Mouse (Mus musculus) kidney, adult 8-10 months (tissue): ENCODE results near the gene H1foo.

Source experiments
- DNase-seq, 2 experiments: peaks; one replicate each; pipeline ENCODE4 v3.0.0; 2022

H1foo gene

DNA sequence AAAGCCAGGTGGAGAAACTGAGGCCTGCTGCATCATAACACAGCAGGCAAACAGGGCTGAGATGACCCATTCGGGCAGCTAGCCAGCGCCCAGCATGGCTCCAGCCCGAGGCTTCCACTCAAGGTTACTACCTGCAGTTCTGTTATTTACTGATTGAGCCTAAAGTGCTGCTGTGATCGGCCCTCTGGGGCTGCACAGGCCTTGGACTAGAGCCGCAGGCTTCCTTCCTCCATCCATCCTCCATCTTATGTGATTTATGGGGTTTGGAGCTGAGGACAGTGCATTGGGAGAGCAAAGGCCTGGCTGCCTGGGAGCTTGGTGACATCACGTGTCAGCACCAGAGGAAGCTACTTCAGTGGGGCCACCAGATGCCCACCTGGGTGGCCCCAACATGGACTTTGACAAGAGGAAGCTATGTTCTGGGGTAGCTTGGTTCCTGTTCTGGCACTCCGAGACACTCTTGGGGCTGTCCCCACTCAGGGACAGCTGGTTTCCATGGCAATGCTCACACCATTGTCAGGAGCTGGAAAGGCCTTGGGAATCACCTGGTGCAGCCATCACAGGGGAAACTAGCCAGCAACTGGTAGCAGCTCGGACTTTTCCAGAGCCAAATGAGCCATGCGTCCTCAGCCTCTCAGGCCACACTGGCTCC lies 42.5 kb downstream of the H1foo start:
- DNase-seq: no peak

DNA sequence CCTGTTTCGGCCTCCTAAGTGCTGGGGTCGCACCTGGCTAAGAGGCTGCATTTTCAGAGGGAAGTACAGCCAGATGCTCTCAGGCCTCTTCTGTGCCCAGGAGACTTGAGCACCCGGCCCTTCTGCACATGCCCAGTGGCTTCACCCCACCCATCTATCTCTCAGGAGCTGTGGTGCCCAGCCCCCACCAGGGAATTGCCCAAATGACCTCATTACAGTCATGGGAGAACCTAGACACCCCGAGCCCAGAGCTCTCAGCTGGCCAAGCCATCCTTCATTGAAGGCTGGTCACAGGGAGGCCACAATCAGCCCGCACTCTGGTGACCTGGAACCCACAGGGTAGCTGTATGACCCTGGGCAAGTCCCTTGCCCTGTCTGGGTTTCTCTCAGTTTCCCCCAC lies 44.3 kb downstream of the H1foo start:
- DNase-seq: no peak

DNA sequence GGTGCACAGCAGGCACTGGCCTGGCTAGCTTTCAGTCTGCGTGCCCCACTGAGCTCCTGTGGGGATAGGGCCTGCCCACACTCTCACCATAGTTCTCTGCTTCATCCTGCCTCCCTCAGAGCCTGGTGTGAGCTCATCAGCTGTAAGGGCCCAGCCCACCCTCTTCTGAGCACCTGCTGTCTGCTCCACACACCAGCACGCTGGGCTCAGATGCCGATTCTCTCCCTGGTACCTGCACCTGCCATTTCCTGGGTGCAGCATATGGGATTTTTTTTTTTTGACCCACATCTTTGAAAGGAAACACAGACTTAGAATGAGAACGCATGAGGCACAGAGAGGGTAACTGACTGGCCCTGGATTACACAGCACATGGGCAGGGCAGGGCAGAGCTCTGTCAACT lies 44.9 kb downstream of the H1foo start:
- DNase-seq: no peak

DNA sequence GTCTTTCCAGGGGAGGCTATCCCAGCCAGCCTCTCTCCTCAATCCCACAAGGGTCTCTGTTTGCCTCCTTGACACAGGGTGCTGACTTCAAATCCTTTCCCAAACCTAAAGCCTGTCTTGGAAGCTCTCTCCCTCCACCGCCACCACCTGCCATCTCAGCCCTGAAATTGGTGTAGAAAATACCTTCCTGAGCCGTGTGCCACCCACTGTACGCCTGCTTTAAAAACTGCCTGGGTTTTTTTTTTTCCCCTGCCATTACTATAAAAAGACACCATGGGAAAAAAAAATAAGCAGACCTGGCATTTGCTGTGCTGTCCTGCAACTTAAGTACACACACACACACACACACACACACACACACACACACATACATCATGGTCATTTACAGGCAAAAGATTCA lies 45.3 kb downstream of the H1foo start:
- no peak for DNase-seq

DNA sequence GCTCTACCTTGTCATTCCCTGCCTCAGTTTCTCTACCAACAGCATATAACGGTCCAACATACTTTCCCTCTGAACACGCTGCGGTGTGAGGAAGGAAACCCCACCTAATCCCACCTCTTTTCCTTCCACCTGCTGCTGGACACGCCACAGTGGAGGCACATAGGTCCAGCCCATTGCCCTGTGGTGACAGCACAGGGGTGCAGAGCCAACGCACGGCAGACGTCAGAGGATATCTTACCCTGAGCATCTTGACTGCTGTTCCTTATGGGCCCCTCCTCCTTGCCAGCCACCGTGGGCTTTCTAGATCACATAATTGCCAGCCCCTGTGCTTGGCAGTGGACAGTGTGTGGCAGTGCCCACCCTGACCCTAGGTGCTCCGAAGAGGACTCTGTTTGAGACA lies 45.7 kb downstream of the H1foo start:
- no peak for DNase-seq

DNA sequence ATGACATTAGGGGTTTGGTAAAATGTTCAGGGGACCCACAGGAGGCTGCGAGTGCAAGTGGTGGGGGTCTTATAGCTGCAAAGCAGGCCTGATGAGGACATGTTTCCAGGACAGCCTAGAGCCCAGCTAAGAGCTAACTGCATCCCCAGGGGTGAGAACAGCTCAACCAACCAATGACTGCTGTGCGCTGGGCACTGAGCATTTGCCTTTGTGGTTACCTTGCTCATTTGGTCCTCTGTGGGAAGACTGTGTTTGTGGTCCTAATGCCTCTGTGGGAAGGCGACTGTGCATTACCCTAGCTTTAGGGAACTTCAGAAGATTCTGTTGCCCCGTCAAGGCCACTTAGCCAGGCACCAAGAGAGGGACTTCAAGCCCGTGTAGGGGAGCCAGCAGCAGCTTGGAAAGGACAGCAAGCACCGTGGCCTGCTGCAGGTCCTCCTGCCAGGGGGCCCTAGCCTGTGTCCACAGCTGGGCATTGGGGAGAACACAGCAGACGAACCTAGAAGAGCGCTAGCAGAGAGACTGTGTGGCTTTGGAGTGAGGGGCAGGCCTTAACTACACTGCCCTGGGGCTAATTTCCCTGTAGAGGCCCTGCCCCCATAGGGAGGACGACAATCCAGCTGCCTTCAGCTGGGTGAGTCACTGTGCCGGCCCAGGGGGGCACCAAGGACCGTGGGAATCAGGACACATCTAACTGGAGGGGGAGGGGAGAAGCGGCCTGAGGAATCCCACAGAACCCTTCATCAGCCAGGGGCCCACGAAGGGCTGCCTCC lies 46.6 kb downstream of the H1foo start:
- no peak for DNase-seq

DNA sequence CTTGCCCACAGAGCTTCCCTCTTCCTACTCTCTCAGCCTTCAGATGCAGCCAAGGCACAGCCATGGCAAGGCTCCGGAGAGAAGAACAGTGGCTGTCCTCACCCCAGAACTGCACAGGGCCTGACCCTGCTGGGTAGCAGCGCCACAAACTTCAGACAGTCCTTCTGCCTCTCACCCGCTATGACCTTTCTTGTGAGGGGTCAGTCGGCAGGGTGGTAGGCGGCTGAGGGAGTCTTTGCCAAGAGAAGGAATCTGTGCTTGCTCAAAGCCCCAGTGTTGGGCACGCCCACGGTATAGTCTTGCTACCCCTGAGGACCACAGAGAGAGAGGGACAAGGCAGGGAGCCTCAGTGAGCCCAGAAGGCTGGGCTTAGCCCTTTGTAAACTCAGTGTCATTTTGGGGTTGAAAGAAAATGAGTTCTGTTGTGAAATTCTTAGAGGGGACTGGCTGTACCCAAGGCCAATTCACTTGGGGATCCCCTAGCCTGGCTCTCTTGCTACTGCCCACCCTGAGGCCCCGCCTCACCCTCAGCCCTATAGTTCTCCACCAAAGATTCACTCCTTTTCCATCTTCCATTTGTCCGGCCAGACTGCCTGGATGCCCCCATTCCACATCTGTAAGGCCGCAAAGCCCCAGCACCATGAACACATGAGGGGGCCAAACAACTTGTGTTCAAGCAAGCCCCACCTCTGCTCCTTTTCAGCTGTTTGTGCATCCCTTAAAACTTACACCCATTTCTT lies 47.3 kb downstream of the H1foo start:
- no peak for DNase-seq

DNA sequence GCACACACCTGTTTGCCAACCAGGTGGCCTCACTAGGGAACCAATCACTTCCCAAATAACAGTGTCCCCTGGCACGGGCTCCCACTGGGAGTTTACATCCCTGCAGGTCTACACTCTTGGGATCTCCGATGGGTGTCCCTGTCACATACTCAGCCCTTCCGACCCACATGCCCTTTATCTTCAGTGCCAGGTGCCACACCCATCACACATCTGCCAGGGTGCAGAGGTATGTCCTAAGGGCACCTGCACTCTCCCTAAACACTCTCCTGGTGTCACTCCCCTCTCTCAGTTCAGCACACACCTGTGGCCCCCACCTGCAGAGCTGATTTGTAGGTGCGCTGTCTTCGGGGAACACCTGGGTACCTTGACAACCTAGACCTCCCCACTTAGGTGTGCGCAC lies 48.2 kb downstream of the H1foo start:
- DNase-seq: no peak

DNA sequence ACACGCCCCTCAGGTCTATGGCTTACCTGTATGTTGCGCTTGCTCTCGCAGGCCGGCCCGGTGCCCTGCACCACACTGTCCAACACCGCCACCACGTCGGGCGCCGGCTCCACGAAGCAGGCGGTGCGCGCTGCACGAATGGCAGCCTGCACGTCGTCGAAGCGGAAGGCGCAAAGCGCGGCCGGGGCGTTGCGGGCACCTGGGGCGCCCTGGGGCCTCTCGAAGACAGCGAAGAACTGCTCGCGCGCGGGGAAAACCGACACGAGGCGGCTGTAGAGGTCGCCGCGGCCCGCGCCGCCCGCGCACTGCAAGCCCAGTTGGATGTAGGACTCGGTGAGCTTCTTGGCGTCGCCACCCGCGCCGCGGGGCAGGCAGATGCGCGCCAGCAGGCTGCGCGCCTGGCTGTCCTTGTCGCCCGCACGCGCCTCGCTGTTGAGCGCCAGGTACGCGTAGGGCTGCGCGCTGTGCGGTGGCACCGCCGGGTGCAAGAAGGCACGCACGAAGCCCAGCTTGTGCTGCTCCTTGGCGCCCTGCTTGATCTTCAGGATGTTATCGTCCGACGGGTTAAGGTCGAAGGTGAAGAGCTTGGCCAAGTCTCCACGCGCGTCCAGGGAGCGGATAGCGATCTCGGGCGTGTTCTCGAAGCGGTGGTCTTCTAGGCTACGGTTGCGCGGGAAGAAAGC lies 48.9 kb downstream of the H1foo start:
- no peak for DNase-seq

DNA sequence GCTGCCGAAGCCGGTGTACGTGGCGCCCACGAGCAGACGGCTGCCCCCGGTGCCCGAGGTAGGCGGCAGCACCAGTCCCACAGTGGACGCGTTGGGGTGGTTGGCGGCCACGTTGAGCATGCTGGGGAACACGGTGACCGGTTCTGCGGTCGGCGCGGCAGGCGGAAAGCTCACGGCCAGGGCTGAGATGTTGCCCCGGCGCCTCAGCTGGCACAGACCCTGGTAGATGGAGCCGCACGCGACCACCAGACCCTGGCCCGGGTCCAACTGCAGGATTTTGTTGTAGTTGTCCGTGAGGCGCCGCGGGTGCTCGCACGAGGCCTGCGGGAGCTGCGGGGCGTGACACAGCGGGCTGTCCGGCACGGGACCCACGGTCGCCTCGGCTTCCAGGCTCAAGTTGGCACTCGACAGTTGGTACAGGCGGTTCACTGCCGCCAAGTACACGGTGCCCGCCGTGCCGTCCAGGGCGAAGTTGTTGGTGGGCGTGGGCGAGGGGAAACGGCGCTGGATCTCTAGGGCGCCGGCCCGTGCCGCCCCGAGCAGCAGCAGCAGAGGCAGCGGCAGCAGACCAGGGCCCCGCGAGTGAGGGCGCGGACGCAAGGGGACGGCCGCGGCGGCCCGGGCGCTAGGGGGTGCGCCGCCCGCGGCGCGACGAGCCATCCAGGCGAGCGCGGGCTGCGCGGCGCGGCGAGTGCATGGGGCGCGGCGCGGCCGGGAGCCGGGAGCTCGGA lies 49.6 kb downstream of the H1foo start:
- DNase-seq: no peak

DNA sequence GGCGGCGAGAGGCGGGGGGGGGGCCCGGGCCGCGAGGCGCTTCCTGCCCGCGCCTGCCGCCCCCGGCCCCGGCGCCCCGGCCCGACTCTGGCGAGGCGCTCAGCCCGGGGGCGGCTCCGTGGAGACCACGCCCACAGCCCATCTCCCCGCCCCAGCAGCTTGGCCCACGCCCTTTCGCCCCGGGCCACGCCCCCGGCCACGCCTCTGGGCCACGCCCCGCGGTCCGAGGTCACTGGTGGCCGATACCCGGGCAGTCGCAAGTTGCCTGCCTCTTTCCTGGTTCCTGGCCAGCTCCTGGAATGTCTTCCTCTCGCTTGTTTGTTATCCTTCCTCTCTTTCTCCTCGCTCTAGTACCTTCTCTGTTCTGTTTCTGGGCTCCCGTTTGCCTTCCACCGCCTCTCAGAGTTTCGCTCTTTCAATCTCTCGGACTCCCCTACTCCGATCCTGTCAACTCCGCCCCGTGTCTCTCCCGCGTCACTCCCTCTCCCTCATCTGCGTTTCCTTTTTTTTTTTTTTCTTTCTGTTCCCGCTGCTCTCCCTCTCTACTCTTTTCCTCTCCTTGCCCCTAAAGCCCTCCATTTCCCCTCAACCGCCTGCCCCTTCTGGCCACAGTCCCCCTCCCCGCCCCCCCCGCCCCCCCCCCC lies 50.3 kb downstream of the H1foo start, which contains the start of gene Plxnd1:
Plxnd1 (minus strand) TSS at position 129 of the 644 bp plus-strand sequence.
- DNase-seq: peak; percentile 91 to 95

DNA sequence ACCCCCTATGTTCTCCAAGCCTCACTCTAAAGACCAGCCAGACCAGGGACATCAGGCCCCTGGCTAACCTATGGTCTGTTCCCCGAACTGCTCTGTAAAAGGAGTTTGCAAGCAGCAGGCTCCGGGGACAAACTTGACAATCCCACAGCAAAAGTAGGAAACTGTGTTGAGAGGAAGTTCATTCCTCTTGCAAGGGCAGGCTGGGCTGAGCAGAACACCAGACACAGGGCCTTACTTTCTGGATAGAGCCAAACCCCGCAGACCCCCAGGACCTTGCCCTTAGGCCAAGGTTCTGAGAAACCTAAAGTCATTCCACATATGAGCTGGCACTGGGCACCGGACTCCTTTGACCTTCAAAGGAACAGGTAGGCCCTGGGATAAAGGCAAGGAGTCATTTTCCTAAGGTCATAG lies 50.8 kb downstream of the H1foo start:
- DNase-seq: no peak

DNA sequence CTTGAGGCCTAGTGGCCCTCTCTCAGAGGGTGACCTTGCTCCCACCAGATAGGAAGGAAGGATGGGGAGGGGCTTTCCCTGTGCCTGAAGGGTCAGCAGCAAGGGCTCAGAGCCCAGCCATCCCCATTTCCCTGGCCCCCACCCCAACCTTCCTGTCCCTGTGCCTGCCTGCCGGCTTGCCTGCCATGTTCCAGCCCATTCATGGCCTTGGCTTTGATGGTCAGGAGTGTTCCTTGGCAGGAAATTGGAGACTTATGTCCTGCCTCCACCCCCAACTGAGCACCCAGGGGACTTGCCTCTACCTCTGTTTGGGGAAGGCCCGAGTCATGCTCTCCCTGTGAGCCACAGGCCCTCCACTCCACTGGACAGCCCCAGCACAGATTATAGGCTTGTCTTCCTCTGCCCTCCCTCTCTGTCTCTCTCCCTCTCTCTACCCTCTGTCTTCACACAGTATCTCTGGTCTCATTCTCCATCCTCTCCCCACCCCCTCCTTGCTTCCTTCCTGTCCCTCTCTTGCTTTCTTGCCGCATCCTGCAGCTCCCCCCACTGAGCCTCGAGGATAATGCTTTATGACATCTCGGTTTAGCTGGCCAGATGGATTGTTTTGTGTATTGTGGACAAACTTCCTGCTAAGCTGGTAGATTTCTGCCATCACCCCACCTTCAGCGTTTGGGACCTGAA lies 51.6 kb downstream of the H1foo start:
- DNase-seq: peak; percentile 66 to 81

DNA sequence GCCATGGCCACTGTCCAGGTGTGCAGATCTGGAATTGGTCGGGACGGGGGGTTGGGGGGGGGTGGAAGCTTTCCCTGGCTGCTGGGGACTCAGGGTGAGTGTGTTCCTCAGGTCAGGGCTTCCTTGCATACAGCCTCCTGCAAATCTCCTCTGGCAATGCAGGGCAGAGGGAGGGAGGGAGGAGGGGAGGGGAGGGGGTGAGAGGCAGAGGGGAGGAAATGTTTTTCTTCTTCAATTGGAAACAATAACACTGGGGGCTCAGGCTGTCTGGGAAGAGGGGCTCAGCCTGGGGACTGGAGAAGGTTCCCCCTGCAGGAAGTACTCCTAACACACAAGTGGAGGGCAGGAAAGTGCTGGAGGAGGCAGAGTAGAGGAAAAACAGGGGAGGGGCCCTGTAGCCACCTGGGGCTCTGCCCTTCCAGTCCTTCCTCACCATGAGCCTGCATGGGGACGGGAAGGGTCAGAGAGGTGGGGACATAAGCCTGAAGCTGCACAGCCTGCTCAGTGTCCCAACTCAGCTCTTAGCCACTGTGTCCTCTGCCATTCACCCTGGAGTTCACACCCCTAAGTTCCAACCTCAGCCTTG lies 53.1 kb downstream of the H1foo start:
- no peak for DNase-seq

DNA sequence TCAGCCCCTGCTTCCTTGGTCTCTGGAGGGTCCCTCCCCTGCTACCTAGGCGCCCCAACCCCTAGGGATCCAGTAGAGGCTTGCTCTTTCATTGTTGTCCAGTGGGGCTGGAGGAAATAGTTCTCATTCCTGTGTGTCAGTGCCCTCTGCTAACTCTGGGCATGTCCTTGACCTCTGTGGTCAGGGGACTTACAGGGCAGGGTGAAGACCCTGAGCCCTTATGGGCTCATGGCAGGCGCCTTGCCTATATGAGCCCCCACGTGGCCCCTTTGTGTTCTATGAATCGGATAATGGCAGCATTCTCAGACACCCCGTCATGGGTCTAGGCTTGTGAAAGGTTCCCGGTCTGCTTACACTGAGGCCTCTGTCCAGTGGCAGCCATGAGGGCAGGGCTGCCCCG lies 54.0 kb downstream of the H1foo start:
- no peak for DNase-seq

DNA sequence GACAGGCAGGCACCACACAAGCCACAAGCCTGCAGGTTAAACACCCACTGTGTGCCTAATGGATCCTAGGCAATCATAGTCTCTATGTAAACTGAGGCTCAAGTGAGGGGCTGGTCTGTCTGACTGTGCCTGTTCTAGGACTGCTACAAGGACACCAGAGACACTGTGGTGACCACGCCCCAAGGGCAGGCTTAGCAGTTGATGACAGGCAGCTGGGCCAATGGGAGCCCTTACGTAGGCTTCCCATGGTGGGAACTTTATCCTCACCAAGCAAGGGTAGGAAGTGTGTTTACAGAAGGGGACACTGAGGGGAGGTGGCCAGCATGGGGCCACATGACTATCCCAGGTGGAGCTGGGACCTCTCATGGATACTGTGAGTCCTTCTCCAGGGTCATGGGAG lies 54.5 kb downstream of the H1foo start:
- DNase-seq: no peak
